Mouse (Mus musculus): ENCODE data around the gene Cyba. TPM values are rescaled to one million over a fixed set of nuclear protein-coding genes. Genes with fewer than 3 reads are reported as not detected.

Cyba gene
- polyA plus RNA-seq, 1 experiment: 1,342 TPM

- H3K27ac ChIP-seq (ENCODE audit: insufficient read depth, low read depth, low read length): no peak overlapping the region
- no peak overlapping the region for H3K4me3 ChIP-seq (ENCODE audit: insufficient read depth, low read depth, low read length)
- TF ChIP-seq POLR2A (IDR thresholded peaks at IDR 0.05; ENCODE audit: low read depth, low read length): no peak
- no peak for TF ChIP-seq CTCF (conservative IDR thresholded peaks at IDR 0.05; ENCODE audit: insufficient read depth, insufficient read length, low read depth, low read length)
Measured at GRCm38 (mm10) chr8:122469965-122470364, 37.2 kb upstream of the Cyba start.

DNA sequence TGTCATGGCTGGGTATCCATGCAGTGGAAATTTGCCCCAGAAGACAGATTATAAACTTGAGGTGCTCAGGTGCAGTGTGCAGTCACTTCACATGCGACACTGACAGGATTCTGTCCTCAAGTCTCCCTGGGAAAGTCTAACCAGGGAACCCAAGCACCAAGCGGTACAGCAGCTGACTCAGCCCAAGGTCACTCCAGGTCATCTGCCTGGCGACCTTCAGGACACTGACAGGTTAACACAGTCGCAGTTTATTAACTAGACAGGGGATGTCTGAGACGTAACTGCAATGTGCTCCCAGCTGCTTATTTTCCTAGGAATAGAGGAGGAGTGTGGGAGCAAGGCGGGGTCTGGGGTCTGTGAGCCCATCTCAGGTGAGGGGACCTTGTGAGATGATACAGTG lies 36.7 kb upstream of the Cyba start:
- peaks cover 6% of the 10 kb centered on the region; the same call in 1 of the 2 replicates for H3K4me1 ChIP-seq (ENCODE audit: control insufficient read depth, insufficient read depth, low read length)

More at GRCm38 (mm10) chr8:122469965-122470364, 37.2 kb upstream of the Cyba start:
- DNase-seq: no peak
- Histone ChIP-seq H3K27me3 (replicated peaks; ENCODE audit: control insufficient read depth, insufficient read depth, low read length) (no peaks in the 10 kb centered on the region), H3K36me3 (ENCODE audit: control insufficient read depth, insufficient read depth, low read length) (no peaks in the 10 kb centered on the region), H3K4me1 (ENCODE audit: control insufficient read depth, insufficient read depth, low read length) (peaks cover 8% of the 10 kb centered on the region)
- WGBS: 91% methylated on average over 10 of the region's 10 CpGs

DNA sequence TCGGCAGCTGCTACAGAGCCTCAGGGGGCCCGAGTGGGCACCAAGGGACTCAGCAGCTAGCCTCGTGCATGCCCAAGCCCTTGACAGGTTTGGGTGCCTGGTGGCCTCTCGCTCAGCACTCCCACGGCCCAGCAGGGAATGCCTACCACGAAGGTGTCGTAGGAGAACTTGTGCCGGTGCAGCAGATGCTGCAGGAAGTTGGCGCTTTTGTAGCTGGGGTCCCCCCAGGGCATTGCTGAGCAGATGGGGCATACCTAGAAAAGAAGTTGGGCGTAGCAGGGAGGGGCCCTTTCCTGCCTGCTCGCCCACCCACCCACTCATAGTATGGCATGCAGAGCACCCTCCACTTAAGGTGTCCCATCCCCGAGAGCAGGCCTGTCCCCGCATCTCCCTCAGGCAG lies 35.1 kb upstream of the Cyba start:
- Histone ChIP-seq H3K27me3 (replicated peaks; ENCODE audit: control insufficient read depth, insufficient read depth, low read length) (no peaks in the 10 kb centered on the region), H3K27ac (ENCODE audit: insufficient read depth, low read depth, low read length) (no peak overlapping the region), H3K4me1 (ENCODE audit: control insufficient read depth, insufficient read depth, low read length) (peaks cover 6% of the 10 kb centered on the region; the same call in 1 of the 2 replicates), H3K4me3 (ENCODE audit: insufficient read depth, low read depth, low read length) (no peak overlapping the region), H3K36me3 (ENCODE audit: control insufficient read depth, insufficient read depth, low read length) (no peaks in the 10 kb centered on the region)
- DNase-seq: no peak
- WGBS: 89% methylated on average over 13 of the region's 13 CpGs
- TF ChIP-seq POLR2A (IDR thresholded peaks at IDR 0.05; ENCODE audit: low read depth, low read length) (no peak), CTCF (conservative IDR thresholded peaks at IDR 0.05; ENCODE audit: insufficient read depth, insufficient read length, low read depth, low read length) (no peak)

More for the DNA sequence above, 36.7 kb upstream of the Cyba start:
- TF ChIP-seq POLR2A (IDR thresholded peaks at IDR 0.05; ENCODE audit: low read depth, low read length) (no peak), CTCF (conservative IDR thresholded peaks at IDR 0.05; ENCODE audit: insufficient read depth, insufficient read length, low read depth, low read length) (no peak)
- Histone ChIP-seq H3K4me3 (ENCODE audit: insufficient read depth, low read depth, low read length) (no peak overlapping the region), H3K27ac (ENCODE audit: insufficient read depth, low read depth, low read length) (no peak overlapping the region), H3K27me3 (replicated peaks; ENCODE audit: control insufficient read depth, insufficient read depth, low read length) (no peaks in the 10 kb centered on the region), H3K36me3 (ENCODE audit: control insufficient read depth, insufficient read depth, low read length) (no peaks in the 10 kb centered on the region)
- WGBS: 59% methylated on average over 6 of the region's 6 CpGs
- DNase-seq: peak; percentile 46

GRCm38 (mm10) chr8:122464985-122465384 lies 32.3 kb upstream of the Cyba start:
- no peak for DNase-seq
- no peaks in the 10 kb centered on the region for H3K36me3 ChIP-seq (ENCODE audit: control insufficient read depth, insufficient read depth, low read length)
- 70% methylated on average over 7 of the region's 7 CpGs for WGBS
- peaks cover 17% of the 10 kb centered on the region for H3K4me1 ChIP-seq (ENCODE audit: control insufficient read depth, insufficient read depth, low read length)
- no peak for TF ChIP-seq CTCF (conservative IDR thresholded peaks at IDR 0.05; ENCODE audit: insufficient read depth, insufficient read length, low read depth, low read length)
- TF ChIP-seq POLR2A (IDR thresholded peaks at IDR 0.05; ENCODE audit: low read depth, low read length): no peak
- no peak overlapping the region for H3K27ac ChIP-seq (ENCODE audit: insufficient read depth, low read depth, low read length)
- no peak overlapping the region for H3K4me3 ChIP-seq (ENCODE audit: insufficient read depth, low read depth, low read length)
- no peaks in the 10 kb centered on the region for H3K27me3 ChIP-seq (replicated peaks; ENCODE audit: control insufficient read depth, insufficient read depth, low read length)

GRCm38 (mm10) chr8:122463651-122464640 lies 31.2 kb upstream of the Cyba start:
- Histone ChIP-seq H3K4me1 (ENCODE audit: control insufficient read depth, insufficient read depth, low read length) (peaks cover 14% of the 10 kb centered on the region; the same call in 1 of the 2 replicates), H3K4me3 (ENCODE audit: insufficient read depth, low read depth, low read length) (no peak overlapping the region), H3K27ac (ENCODE audit: insufficient read depth, low read depth, low read length) (no peak overlapping the region), H3K36me3 (ENCODE audit: control insufficient read depth, insufficient read depth, low read length) (no peaks in the 10 kb centered on the region), H3K27me3 (replicated peaks; ENCODE audit: control insufficient read depth, insufficient read depth, low read length) (no peaks in the 10 kb centered on the region)
- peak; percentile 42 for DNase-seq
- 44% methylated on average over 12 of the region's 12 CpGs for WGBS
- TF ChIP-seq POLR2A (IDR thresholded peaks at IDR 0.05; ENCODE audit: low read depth, low read length) (no peak), CTCF (conservative IDR thresholded peaks at IDR 0.05; ENCODE audit: insufficient read depth, insufficient read length, low read depth, low read length) (no peak)

- WGBS: 86% methylated on average over 8 of the region's 8 CpGs
- Histone ChIP-seq H3K27ac (ENCODE audit: insufficient read depth, low read depth, low read length) (no peak overlapping the region), H3K4me3 (ENCODE audit: insufficient read depth, low read depth, low read length) (no peak overlapping the region), H3K4me1 (ENCODE audit: control insufficient read depth, insufficient read depth, low read length) (peaks cover 14% of the 10 kb centered on the region; the same call in 1 of the 2 replicates), H3K36me3 (ENCODE audit: control insufficient read depth, insufficient read depth, low read length) (no peaks in the 10 kb centered on the region), H3K27me3 (replicated peaks; ENCODE audit: control insufficient read depth, insufficient read depth, low read length) (no peaks in the 10 kb centered on the region)
- TF ChIP-seq CTCF (conservative IDR thresholded peaks at IDR 0.05; ENCODE audit: insufficient read depth, insufficient read length, low read depth, low read length) (no peak), POLR2A (IDR thresholded peaks at IDR 0.05; ENCODE audit: low read depth, low read length) (no peak)
- DNase-seq: no peak
Measured at GRCm38 (mm10) chr8:122462510-122462909, 29.8 kb upstream of the Cyba start.

All from kidney, adult 2 months (tissue).